Mouse (Mus musculus) embryo, embryonic 11.5 days (tissue): Measurements from ENCODE around the gene Apobec4.

ENCODE experiments used
- DNase-seq: peaks from one replicate; pipeline ENCODE4 v3.0.0-alpha.2; 2012; ENCODE audit warnings: low read depth, low spot score

Gene Apobec4

GRCm38 (mm10) chr1:152800633-152801176 is 50.4 kb downstream of the Apobec4 start:
- DNase-seq = no peak

DNA sequence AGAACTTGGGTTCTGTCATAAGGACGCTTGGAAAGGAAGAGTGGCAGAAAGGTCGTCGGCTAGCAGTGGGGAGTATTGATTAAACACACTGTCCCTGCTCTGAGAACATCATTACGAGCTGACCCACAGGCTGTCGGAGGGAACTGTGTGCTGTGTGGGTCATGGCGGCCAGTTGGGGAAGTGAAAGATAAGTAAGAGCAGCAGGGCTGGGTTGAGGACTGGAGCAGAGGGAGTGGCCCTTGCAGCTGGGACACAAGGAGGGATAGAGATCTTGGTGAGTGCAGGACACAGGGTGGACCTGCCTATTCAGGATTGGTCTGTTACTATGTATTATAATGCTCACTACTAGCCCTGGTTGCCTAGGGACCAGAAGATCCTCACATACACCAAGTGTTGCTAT is 54.6 kb downstream of the Apobec4 start:
- no peak for DNase-seq
